Mouse (Mus musculus) inflammation-experienced regulatory T-cells, adult 6 months (primary cell): ENCODE data around the gene Ccdc34. TPM values are rescaled to one million over a fixed set of nuclear protein-coding genes. Genes with fewer than 3 reads are reported as not detected.
A peak's percentile ranks its signal among the peaks of the same experiment; 100 is the strongest.

ENCODE experiments used
- ATAC-seq: one replicate; pipeline ENCODE4 v1.8.0; 2017
- polyA plus RNA-seq, 3 experiments: library from polyadenylated mRNA; unstranded; fragments of 100-300 nt; shearing (Covaris generic); gene quantifications; one replicate each; pipeline ENCODE4 v1.2.1; 2017

Ccdc34 gene
- polyA plus RNA-seq, 3 experiments from 2014 or later: 6.5 to 17.0 (median 8.0) TPM

DNA sequence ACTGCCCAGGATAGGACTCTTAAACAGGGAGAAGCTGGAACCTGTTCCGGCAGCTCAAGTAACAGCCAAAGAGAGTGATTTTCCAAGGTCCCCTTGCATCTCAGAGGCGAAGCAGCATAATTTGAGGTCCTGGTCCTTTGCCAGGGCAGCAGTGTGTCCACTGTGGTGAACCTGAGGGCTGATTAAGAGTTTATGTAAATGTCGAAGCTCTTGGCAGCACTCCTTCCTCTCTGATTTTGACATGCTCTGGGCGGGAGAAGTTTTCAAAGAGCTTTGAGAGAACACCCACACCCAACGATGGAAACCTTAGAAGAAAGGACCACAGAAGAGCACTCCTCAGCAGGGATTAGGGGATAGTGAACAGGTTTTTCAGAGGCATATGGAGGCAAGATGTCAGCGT lies 164.6 kb downstream of the Ccdc34 start:
- no peak for ATAC-seq

GRCm38 (mm10) chr2:110182795-110183486 lies 165.3 kb downstream of the Ccdc34 start:
- no peak for ATAC-seq

DNA sequence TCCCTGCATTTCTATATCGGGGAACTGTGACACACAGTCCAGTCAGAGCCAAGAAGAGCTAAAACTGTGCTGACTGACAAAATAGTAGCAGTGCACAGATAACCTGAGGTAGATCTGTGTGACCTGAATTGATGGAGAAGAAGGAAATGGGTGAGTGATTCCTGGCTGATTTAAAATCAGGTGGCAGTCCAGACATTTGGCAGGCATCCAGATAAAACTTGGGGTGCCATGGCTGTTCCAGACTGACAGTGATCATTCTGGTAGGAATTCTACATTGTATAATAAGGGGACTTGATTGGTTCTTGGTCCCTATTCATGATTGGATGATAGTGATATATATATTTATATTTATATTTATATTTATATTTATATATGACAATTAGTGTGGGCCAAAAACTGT lies 166.5 kb downstream of the Ccdc34 start:
- ATAC-seq: no peak

- ATAC-seq: no peak
These were observed 168.9 kb downstream of the Ccdc34 start for GRCm38 (mm10) chr2:110186427-110186980.

DNA sequence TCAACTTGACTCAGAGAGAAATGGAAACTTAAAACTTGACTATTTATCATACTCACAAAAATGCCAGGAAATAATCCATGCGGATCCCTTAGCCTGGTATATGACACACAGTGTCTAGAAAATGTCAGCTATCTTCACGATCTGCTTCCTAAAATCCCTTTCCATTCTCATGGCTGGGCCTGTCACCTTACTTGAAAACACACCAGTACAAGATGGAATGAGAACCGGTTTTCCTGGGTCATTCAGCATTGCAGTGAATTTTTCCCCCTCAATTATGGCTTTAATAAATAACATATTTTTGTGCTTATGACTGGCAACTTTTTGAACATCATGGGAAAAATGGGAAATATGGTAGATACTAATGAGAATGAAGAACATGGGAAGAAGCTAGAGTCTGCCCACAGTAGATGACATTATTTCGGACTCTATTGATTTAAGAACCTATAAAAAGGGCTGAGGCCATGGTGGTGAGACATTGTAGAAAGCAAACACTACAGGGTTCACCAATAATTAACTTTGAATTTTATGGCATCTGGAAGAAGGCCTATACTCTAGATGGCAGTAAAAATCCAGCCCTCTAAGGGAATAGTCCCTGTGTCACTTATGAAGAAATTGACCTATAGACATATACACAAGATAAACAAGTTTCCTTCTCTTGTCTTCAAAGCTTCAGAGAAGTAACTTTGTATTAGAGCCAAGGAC lies 171.2 kb downstream of the Ccdc34 start:
- no peak for ATAC-seq

GRCm38 (mm10) chr2:110190416-110190815 lies 172.8 kb downstream of the Ccdc34 start:
- no peak for ATAC-seq

DNA sequence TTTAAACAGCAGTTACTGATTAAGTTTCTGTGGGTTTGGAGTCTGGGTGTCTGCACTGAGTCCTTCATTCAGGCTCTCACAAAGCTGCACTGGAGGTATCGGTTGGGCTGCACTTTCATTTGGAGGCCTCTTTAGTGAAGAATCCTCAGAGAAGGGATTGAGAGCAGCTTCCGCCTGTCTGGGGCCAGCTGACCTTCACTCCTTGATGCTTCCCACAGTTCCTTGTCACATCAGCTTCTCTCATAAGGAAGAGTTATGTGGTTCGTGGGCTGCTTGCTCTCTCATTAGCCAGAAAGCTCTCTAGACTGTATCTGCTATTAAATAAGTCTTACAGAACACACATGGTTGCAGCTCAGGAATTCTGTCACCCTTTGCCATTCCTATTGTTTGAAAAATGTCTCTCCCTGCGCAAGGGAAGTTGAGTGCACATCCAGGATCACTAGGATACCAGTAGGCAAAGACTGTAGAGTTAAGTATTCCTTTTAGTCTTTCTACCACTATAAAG lies 173.6 kb downstream of the Ccdc34 start:
- ATAC-seq: no peak

DNA sequence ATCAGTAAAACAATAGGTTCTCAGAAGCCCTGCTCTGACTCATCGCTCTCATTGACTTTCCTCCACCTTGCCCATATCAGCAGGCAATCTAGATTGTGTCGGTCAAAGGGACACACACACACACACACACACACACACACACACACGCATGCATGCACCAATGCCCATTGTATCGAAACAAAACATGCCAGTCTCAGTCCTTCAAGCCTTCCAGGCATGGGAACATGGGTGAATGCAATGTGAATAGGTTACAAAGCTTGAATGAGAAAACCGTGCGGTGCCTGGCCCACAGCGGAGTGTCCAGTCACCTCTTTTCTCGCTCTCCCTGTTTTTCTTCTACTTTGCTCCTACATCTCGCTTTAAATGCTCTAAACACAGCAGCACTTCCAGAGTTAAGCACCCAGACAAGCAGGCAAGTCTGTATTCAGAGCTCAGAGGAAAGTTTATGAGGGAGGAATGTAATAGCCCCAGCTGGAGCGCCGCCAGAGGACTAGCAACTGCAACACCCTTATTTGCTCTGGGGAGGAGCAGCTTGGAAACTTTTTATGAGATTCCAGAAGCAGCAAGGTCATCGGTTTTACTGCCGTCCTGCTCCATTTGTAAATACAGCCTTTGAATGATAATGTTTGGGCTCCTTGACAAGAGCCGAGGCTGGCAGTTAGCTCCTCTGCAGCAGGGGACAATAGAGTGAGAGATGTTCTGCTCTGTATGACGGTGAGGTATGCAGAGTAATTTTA lies 174.5 kb downstream of the Ccdc34 start:
- ATAC-seq: no peak

DNA sequence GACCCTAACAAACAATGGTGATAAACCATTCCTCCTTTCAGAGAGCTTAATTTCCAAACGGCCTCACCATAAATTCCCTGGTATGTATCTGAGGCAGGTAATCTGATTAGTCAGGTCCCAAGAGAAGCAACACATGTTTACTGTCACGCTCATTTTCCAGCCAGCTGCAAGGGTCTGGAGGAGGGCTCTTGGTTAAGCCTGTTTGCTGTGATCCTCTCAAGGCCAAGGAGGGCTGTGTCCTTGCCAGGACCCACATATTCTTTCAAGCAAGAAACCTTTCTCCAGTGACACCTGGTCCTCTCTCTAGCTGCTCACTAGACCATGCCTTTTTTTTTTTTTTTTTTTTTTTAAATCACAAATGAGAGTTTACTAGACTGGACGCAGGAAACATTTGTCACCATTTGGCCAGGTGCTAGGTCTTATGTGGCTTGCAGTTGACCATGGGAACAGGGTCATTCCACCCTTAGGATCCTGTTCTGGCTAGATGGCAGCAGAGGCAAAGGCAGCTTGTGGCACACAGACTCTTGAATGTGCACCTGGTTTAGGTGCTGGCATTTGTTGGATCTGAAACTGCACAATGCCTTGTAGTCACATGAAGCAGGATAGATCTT lies 175.2 kb downstream of the Ccdc34 start:
- no peak for ATAC-seq

- ATAC-seq: no peak
These were observed 178.9 kb downstream of the Ccdc34 start for GRCm38 (mm10) chr2:110196551-110196950.

- no peak for ATAC-seq
These were observed 182.0 kb downstream of the Ccdc34 start for GRCm38 (mm10) chr2:110199648-110200047.

GRCm38 (mm10) chr2:110201770-110202169 lies 184.2 kb downstream of the Ccdc34 start:
- no peak for ATAC-seq

DNA sequence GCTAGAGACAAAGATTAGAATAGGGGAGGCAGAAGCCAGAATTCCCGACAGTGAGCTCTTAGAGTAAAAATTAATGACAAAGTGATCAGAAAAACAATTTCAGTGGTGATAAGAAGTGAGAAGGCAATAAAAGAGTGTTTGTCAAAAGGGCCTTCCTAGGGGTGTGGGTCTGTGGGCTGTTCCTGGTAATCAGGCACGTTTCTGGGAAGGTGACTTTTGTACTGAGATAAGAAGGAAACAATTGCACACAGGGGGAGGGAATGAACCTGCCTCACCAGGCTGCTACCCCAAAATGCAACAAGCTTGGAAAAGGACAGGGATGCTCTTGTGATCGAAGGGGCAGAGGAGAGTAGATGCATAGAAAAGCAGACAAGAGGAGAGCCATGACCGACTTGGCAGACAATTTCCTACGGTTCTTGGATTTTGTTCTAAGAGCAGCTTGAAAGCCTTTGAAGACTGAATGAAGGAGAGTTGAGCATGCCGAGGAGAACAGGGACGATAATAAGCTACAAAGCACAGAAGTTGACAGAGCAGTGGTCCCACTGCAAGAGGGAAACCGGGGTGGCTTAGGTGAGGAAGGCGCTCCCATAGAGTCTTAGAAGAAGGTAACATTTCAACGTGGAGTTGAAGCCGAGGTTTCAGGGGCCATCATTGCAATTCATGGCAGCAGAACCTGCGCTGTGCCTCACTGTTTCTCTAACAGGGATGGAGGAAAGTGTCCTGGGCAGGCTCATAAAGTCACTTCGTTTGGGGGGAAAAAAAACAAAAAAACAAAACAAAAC lies 185.3 kb downstream of the Ccdc34 start:
- no peak for ATAC-seq

DNA sequence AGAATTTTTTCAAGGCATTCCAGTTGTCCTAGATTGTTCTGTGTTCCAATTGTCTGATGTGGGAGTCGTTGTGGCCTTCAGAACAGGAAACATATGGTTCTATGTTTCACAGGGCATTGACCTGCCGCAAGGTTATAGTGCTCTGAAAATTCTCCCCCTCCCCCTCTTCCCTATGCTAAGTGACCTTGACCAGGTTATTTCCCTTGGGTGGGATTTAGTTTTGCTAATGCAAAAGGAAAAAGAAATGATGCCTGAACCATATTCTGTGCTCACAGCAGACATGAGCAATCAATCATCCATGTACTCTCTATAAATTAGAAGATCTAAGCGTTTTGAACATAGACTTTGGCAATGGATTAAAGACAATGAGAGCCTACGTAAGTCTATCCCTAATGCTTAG lies 186.6 kb downstream of the Ccdc34 start:
- no peak for ATAC-seq

GRCm38 (mm10) chr2:110204705-110205318 lies 187.2 kb downstream of the Ccdc34 start:
- peak; percentile 58 for ATAC-seq

- ATAC-seq: no peak
These were observed 193.2 kb downstream of the Ccdc34 start for GRCm38 (mm10) chr2:110210508-110211496.

- no peak for ATAC-seq
These were observed 196.7 kb downstream of the Ccdc34 start for GRCm38 (mm10) chr2:110214278-110214677.

DNA sequence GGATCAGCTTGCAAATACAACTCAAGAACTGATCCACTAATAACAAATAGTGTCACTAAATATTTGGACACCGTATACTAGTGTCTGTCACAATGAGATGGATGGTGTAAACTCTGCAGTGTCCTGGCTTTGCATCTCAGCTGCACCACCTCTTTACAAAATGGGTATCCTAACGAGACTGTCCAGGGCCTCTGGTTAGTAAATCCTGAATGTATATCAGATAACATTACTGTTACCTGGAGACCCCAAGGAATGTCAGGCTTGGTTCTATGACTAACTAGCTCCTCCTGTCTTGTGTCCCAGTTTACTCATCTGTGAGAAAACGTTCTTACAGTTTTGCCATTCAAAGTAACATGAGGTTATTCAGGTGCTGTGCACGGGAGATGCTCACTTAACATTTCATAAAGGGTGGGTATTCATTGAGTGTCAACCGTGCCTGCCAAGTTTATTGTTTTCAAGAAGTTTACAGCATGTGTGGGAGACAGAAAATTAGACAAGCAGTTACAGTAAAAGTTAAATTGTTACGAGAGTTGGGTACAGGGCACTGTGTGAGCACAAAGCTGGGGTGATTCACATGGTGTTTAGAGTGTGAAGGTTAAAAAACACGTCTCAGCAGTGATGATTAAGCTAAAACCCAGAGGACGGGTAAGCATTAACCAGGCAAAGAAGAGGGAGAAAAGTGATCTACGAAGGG lies 197.5 kb downstream of the Ccdc34 start:
- ATAC-seq: no peak

DNA sequence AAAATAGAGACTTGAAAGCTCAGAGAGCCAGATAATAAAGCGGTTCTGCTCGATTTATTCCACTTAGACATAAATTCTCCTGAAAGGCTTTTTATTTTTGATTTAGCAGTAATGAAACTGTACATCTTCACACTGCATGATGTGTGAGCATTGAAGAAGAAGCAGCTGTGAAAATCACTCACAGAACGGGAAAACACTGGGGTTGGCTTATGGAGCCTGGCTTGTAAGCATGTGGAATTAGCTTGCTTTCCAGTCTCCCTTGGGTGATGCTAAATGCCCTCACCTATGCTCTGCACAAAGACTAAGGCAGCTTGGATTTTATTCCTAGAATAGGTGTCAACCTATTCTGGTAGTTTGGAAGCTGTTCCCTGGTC lies 198.1 kb downstream of the Ccdc34 start:
- ATAC-seq: no peak

- no peak for ATAC-seq
These were observed 202.9 kb downstream of the Ccdc34 start for GRCm38 (mm10) chr2:110220492-110220891.
